Mouse (Mus musculus) urinary bladder, postnatal 25 days (tissue): ENCODE results near the gene Tyr.

Experiments used
- DNase-seq: peaks from one replicate; pipeline ENCODE4 v3.0.0; 2022; ENCODE audit warnings: low spot score

The Tyr gene

DNA sequence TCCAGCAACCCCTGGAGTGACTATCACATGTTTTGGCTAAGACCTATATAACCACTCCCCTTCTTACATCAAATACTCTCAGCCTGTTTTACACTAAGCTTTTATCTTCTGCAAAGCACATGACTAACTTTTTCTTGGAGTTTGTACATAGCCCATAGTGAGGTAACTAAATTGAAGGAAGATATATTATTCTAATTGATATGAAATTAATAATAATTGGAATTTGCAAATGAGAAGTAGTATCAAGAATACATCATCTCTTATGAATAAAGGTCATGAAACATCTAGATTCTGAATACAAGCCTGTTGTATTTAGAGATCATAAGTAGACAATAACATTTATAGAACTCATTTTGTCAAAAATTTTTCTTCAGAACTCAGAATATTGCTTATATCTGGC lies at the start of gene Tyr:
TSS of gene Tyr (minus strand) at position 101 of the 400 bp plus-strand sequence.
- no peak for DNase-seq

DNA sequence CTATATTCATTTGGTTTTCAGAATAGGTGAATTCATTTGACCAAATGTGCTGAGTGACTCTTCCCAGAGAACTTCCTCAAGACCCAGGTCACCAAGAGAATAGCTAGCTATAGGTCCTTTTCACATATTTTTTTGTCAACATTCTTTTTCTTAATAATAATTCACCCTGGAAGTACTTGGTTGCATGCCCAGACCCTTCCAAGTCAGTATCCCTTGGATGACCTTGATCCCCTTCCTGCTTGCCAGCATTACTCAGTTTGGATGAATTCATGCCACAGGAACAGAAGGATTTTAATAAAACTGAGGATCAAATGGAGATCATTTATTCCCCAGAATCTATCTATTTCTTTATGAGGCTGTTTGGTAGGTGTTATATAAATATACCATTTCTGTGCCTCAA lies 45.7 kb upstream of the Tyr start:
- no peak for DNase-seq

- DNase-seq: no peak
These were observed 891 bp upstream of the Tyr start for GRCm38 (mm10) chr7:87494124-87494682.

DNA sequence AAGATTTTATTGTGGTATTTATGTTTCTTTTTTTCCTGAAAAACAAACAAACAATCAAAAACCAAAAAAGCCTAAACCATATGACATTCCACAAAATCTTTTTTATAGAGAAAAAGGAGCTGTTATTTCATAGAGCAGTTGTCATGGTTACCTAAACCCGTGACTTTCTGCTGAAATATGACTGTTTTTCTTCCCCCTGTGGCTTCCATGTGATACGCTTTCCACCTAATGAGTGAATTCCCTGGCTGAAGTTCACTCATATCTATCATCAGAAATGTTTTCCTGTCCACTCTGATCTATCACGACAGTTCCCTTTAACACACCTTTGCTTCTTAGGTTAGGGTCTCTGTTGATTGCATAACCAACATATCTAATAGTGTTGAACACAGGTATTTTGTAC lies 5.3 kb downstream of the Tyr start:
- DNase-seq: no peak

- DNase-seq: no peak
These were observed 80.0 kb downstream of the Tyr start for GRCm38 (mm10) chr7:87413271-87413670.

DNA sequence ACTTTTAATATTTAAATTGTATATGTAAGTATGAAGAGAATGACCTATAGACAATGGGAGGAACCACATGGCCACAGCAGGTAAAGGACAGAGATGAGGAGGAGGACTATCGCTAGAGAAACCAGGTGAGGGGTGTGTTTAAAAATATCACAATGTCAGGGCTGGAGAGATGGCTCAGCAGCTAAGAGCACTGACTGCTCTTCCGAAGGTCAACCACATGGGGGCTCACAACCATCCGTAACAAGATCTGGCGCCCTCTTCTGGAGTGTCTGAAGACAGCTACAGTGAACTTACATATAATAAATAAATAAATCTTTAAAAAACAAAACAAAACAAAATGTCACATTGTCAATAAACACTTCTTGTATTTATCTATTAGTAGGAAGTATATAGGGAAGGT lies 81.9 kb downstream of the Tyr start:
- DNase-seq: peak; percentile 3

DNA sequence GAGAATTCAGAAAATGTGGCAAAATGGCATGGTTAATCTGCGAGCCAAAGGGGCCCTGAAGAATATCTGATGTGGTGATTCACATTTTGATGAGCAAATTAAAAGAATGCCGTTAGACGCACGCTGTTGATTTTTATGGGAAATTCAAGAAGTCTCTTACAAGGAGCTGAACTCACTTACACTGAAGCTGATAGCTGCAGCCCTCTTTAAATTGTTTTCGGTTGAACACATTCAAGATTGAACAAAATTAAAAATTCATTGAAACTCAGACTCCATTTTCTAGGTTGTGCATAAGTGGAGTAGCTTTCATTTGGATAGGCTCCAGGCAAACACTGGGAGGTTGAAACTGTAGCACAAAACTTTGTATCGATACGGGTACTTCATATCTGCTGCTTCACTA lies 96.3 kb downstream of the Tyr start:
- DNase-seq: no peak

DNA sequence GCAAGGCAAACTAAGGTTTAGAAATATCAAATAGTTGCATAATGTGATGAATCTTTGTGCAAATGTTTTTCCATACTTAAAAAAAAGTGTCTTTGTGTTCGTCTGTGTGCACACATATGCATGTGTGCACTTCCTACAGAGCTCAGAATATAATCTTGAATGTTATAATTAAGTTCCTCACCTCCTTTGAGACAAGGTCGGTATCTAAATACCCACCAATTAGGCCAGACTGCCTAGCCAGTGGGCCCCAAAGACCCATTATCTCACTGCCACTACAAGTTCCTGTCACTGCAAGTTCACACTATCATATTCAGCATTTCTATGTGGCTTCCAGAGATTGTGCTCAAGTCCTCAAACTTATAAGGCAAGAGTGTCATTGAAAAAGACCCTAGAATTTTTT lies 118.4 kb downstream of the Tyr start:
- no peak for DNase-seq
